Mouse (Mus musculus): ENCODE results near the gene Kmt2d.

The Kmt2d gene

GRCm38 (mm10) chr15:98859319-98860043 is 11.5 kb downstream of the Kmt2d start:
- no peak for DNase-seq (ENCODE audit: low spot score in 2 of 2)

DNA sequence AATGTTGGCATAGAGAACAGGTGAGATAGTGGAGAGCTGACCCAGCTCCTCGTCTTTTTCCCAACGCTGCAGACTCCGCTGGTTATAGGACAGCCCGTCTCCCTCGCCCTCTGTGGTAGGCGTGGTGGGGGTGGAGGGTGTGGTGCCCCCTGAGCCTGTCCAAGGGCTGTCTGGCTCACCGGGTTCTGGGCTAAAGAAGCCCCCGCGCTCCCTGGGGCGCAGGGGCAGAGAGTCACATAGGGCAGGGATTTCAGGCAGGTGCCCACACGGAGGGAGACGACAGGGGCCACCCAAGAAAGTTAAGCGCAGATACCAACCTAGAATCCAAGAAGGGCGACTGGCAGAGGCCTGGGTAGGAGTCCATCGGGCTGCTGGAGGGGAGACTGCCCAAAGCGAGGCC is 16.8 kb downstream of the Kmt2d start:
- no peak for DNase-seq (ENCODE audit: low spot score in 2 of 2)

DNA sequence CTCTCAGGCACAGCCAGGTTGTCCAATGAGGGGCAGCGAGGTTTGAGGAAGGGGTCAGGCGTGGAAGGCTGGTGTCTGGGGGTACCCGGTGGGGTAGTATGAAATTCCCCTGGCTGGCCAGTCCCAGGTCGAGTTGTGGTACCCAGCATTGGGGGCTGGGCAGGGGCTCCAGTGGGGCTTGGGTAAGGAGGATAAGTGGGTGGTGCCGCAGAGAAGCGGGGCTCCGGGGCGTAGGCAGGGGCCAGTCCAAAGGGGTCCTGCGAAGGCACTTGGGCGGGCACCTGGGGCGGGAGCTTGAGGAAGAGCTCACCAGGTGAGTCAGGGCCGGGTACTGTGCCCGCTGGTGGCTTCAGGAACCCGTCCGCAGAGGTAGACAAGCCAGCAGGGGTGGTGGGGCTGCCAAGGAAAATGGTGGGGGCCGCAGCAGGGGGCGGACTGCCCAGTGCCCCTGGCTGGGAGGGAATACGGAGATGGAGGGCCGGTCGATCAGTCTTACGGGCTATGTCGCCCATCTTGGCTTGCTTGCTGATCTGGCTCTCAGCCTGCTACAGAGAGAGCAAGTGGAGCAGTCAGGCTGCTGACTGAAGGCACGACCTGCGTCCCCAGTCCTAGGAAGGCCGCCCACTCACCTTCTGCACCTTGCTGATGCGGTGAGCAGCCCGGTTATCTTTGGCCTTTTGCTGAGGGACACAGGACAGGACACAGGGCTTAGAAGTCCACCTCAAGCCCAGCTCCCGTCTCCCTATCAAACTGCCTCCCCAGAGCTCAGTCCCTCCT is 17.7 kb downstream of the Kmt2d start:
- no peak for DNase-seq (ENCODE audit: low spot score in 2 of 2)

DNA sequence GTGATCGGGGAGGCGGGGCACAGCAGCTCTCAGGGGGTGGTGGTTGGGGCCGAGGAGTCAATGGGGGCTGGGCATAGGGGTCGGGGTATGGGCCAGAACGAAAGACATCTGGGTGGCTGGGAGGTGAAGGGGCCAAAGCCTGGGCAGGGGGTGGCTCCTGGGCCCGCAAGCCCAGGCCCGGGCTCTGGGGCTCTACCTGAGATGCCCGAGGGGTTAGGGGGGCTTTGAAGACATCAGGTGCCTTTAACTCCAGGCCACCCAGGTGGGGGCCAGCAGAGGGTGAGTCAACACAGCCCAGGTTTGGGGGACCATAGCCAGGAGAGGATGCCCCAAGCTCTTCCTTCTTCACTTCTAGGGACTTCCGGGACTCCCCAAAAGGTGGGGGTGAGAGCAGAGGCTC is 18.3 kb downstream of the Kmt2d start:
- no peak for DNase-seq (ENCODE audit: low spot score in 2 of 2)

DNA sequence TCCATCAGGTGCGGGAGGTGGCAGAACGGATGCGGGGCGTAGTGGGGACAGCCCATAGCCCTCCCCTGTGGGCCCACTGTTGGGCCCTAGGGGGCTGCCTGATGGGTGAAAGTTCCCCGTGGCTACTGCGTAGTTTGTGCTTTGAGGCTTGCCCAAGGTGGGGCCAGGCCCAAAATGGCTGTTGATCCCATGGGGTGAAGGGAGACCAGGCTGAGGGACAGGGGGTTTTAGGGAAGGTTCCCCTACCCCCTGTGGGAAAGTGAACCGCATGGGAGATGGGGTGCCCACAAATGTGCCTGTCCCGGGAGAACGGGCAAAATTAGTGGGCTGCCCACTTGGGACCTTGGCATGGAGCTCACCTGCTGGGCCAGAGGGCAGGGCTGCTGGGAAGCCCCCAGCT is 18.9 kb downstream of the Kmt2d start:
- no peak for DNase-seq (ENCODE audit: low spot score in 2 of 2)

- DNase-seq (ENCODE audit: low spot score in 2 of 2) = no peak
Measured at GRCm38 (mm10) chr15:98851229-98851818, 19.7 kb downstream of the Kmt2d start.

- no peak for DNase-seq (ENCODE audit: low spot score in 2 of 2)
Measured at GRCm38 (mm10) chr15:98850668-98851067, 20.3 kb downstream of the Kmt2d start.

GRCm38 (mm10) chr15:98849956-98850600 is 20.9 kb downstream of the Kmt2d start:
- no peak for DNase-seq (ENCODE audit: low spot score in 2 of 2)

- no peak for DNase-seq (ENCODE audit: low spot score in 2 of 2)
Measured at GRCm38 (mm10) chr15:98849165-98849564, 21.8 kb downstream of the Kmt2d start.

DNA sequence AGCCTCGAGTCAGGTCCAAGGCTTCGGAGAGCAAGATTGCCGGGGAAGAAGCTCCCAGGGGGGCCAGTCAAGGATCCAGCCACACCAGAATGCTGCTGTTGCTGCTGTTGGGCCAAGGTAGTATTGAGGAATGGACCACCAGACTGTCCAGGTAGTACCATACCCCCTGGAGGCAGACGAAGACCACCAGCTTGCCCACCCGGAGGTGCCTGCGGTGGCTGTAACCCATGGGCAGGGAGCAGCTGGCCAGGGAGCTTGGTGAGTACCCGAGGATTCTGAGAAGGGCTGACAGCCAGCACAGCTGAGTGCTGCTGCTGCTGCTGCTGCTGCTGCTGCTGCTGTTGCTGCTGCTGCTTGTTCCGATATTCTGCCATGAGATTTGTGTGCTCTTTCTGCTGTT is 24.9 kb downstream of the Kmt2d start:
- DNase-seq (ENCODE audit: low spot score in 2 of 2) = no peak

DNA sequence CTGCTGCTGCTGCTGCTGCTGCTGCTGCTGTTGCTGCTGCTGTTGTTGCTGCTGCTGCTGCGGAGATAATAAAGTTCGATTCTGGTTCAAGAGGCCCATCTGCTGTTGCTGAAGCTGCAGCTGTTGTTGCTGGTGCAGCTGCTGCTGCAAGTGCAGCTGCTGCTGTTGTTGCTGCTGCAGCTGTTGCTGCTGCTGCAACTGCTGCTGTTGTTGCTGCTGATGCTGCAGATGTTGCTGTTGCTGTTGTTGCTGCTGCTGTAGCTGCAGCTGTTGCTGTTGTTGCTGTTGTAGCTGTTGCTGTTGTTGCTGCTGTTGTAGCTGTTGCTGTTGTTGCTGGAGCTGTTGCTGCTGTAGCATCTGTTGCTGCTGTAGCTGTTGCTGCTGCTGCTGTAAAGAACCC is 25.9 kb downstream of the Kmt2d start:
- no peak for DNase-seq (ENCODE audit: low spot score in 2 of 2)

DNA sequence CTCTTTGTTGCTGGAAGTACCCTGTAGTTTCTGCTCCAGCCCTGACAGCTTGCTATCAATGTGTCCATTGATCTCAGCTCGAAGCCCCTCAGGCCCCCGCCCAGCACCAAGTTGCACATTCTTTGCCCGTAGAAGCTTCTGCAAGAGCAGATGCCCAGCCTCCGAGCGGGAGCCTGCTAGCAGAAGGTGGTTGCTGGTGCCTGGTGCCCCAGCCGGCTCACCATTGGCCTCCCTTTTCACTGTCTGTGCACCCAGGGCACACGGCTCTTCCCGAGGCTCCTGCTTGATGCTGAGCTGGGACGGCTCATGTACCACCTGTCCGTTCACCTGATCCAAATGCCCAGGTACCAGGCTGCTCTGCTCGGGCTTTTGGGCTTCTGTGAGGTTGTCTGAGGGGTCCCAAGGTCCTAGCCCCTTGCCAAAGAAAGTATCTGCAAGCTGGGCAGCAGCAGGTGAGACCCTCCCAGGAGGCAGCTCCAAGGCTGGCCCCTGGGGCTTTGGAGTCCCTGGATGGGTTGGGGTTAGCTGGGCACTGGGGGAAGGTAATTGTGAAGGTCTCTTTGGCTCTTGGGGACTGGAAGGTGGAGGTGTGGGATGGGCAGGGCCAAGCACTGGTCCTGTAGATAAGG is 27.3 kb downstream of the Kmt2d start:
- no peak for DNase-seq (ENCODE audit: low spot score in 2 of 2)

GRCm38 (mm10) chr15:98839671-98840585 is 31.1 kb downstream of the Kmt2d start:
- DNase-seq (ENCODE audit: low spot score in 2 of 2) = peak in 1 of 2 experiments; percentile 23

DNA sequence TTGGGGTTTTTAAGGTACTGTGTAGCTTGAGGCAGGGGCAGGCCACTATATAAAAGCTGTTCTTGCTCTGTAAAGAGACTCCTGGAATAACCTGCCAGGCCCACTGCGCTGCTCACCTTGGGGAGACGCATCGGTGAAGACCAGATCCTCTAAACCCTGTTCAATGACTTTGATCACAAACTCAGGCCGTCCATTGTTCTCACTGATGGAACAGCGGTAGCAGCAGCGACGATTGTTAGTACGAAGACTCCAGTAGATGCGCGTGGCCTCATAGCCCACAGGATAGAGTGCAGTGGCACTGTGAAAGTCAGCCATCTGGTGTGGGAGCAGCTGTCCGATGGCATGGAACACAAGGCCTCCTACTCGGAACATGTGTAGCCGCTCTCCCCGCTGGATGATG is 31.8 kb downstream of the Kmt2d start:
- DNase-seq (ENCODE audit: low spot score in 2 of 2) = peak in 1 of 2 experiments; percentile 21

GRCm38 (mm10) chr15:98837743-98838103 is 33.3 kb downstream of the Kmt2d start:
- DNase-seq (ENCODE audit: low spot score in 2 of 2) = no peak

- no peak for DNase-seq (ENCODE audit: low spot score in 2 of 2)
Measured at GRCm38 (mm10) chr15:98837006-98837742, 33.8 kb downstream of the Kmt2d start.

- DNase-seq (ENCODE audit: low spot score in 2 of 2) = peak in 1 of 2 experiments; percentile 23
Measured at GRCm38 (mm10) chr15:98835291-98835690, 35.7 kb downstream of the Kmt2d start.

GRCm38 (mm10) chr15:98834059-98834458 is 36.9 kb downstream of the Kmt2d start:
- no peak for DNase-seq (ENCODE audit: low spot score in 2 of 2)

DNA sequence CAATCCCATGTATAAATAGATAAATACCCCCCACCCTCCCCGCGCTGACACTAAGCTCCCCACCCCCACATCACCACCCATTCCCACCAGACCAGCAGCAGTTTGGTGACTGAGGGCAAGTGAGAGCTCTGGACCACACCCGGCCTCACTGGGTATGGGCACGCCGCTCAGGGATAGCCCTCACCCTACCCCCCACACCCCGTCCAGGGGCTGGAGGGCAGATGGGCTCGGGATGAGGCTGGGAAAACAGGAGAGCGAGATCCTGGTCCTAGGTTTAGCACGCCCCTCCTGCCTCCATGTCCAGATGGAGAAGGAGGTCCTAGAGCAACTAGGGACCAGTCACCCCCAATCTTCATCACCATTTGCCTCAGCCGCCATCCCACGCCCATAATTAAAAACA is 37.7 kb downstream of the Kmt2d start:
- no peak for DNase-seq (ENCODE audit: low spot score in 2 of 2)

Data from right cerebral cortex, postnatal 10 days (tissue).